Mouse (Mus musculus) hindbrain, embryonic 14.5 days (tissue): ENCODE data around the gene Rpn1. TPM values are rescaled to one million over a fixed set of nuclear protein-coding genes. Genes with fewer than 3 reads are reported as not detected.

Experiments used
- ATAC-seq: fragments of 200-750 bp; cut with Nextera tagmentation; 2 replicates; pipeline ENCODE4 v1.8.0; 2017; ENCODE audit warnings: moderate number of reproducible peaks, mild to moderate bottlenecking, moderate TSS enrichment, moderate library complexity; ENCODE audit not compliant: low FRiP score
- DNase-seq: peaks from one replicate; pipeline ENCODE4 v3.0.0-alpha.2; 2015; ENCODE audit warnings: low spot score
- H3K27ac ChIP-seq: fragments of 300-500 bp; sonication (generic); 2 replicates; pipeline ENCODE4 v1.5.1; 2014; ENCODE audit warnings: mild to moderate bottlenecking, moderate library complexity
- H3K27me3 ChIP-seq: fragments of 300-500 bp; sonication (generic); 2 replicates; pipeline ENCODE4 v1.6.1; 2014; ENCODE audit warnings: mild to moderate bottlenecking, low read length, mixed read lengths; ENCODE audit not compliant: control insufficient read depth, insufficient read depth
- H3K36me3 ChIP-seq: fragments of 300-500 bp; sonication (generic); replicated peaks from 2 replicates; pipeline ENCODE4 v1.6.1; 2014; ENCODE audit not compliant: control insufficient read depth, insufficient read depth
- H3K4me1 ChIP-seq: fragments of 300-500 bp; sonication (generic); replicated peaks from 2 replicates; pipeline ENCODE4 v1.6.1; 2014; ENCODE audit warnings: antibody characterized with exemption, low read length, mixed read lengths; ENCODE audit not compliant: control insufficient read depth, insufficient read depth
- H3K4me2 ChIP-seq: fragments of 300-500 bp; sonication (generic); replicated peaks from 2 replicates; pipeline ENCODE4 v1.6.1; 2014; ENCODE audit warnings: mild to moderate bottlenecking, moderate library complexity
- H3K4me3 ChIP-seq: fragments of 300-500 bp; sonication (generic); replicated peaks from 2 replicates; pipeline ENCODE4 v1.5.1; 2014; ENCODE audit warnings: mild to moderate bottlenecking, low read length
- H3K9ac ChIP-seq: fragments of 300-500 bp; sonication (generic); 2 replicates; pipeline ENCODE4 v1.6.1; 2014
- H3K9me3 ChIP-seq: fragments of 300-500 bp; sonication (generic); 2 replicates; pipeline ENCODE4 v1.6.1; 2016; ENCODE audit warnings: low read length; ENCODE audit not compliant: control insufficient read depth
- WGBS: fragments of 180-500 bp; shearing (Covaris S2); extraction: QIAGEN DNeasy Blood & Tissue Kit; methylation state at CpG from one replicate; pipeline ENCODE4 v1.1.7; 2014; 5-methylcytosine and 5-hydroxymethylcytosine counted together
- polyA plus RNA-seq: library from polyadenylated mRNA; unstranded; fragments of >200 nt; fragmentation: Nextera tagmentation; extraction: Ambion mirVana; gene quantifications from 2 replicates; pipeline ENCODE4 v1.2.1, GENCODE M21; 2014

Rpn1 gene
- polyA plus RNA-seq: 301 and 339 TPM in 2 replicates

- peak within 1 kb of the TSS; percentile 81 for H3K9ac ChIP-seq
Measured at GRCm38 (mm10) chr6:88084278-88085151, at the start of gene Rpn1. Gene Rpn1 (plus strand): TSS chr6:88084482.

GRCm38 (mm10) chr6:88037471-88038045, 46.7 kb upstream of the Rpn1 start:
- DNase-seq (no peak), ATAC-seq (no peak)
- 81% methylated on average over 4 of the region's 4 CpGs for WGBS
- Histone ChIP-seq H3K9ac (no peak overlapping the region), H3K4me3 (no peak overlapping the region), H3K27me3 (no peaks in the 10 kb centered on the region), H3K4me1 (peaks cover 6% of the 10 kb centered on the region; the same call in 1 of the 2 replicates), H3K27ac (no peak overlapping the region), H3K9me3 (no peaks in the 10 kb centered on the region), H3K4me2 (no peak overlapping the region), H3K36me3 (peaks cover 12% of the 10 kb centered on the region; the same call in 1 of the 2 replicates)

More at GRCm38 (mm10) chr6:88084278-88085151, at the start of gene Rpn1:
- peak within 1 kb of the TSS; percentile 79 for H3K4me2 ChIP-seq
- H3K27me3 ChIP-seq: 0 out of 2 replicates have a peak, but pooled peaks cover 8% of the 10 kb centered on the region
- peaks cover 25% of the 10 kb centered on the region for H3K4me1 ChIP-seq
- H3K27ac ChIP-seq: peak within 1 kb of the TSS; percentile 84
- peaks cover 8% of the 10 kb centered on the region; the same call in 1 of the 2 replicates for H3K36me3 ChIP-seq
- H3K4me3 ChIP-seq: peak within 1 kb of the TSS; percentile 79
- ATAC-seq (peak; percentile 98), DNase-seq (peak; percentile 92)
- under 1% methylated on average over 71 of the region's 71 CpGs for WGBS
- H3K9me3 ChIP-seq: no peaks in the 10 kb centered on the region

GRCm38 (mm10) chr6:88039426-88039825, 44.9 kb upstream of the Rpn1 start:
- ATAC-seq: no peak
- no peak overlapping the region for H3K27ac ChIP-seq
- peaks cover 24% of the 10 kb centered on the region for H3K4me1 ChIP-seq

GRCm38 (mm10) chr6:88041221-88041620, 43.1 kb upstream of the Rpn1 start:
- 77% methylated on average over 4 of the region's 4 CpGs for WGBS
- Histone ChIP-seq H3K4me3 (no peak overlapping the region), H3K4me2 (no peak overlapping the region), H3K4me1 (peaks cover 24% of the 10 kb centered on the region), H3K9ac (no peak overlapping the region), H3K36me3 (peaks cover 12% of the 10 kb centered on the region; the same call in 1 of the 2 replicates), H3K9me3 (no peaks in the 10 kb centered on the region), H3K27ac (no peak overlapping the region), H3K27me3 (no peaks in the 10 kb centered on the region)
- no peak for DNase-seq
- no peak for ATAC-seq

More at GRCm38 (mm10) chr6:88039426-88039825, 44.9 kb upstream of the Rpn1 start:
- Histone ChIP-seq H3K36me3 (peaks cover 12% of the 10 kb centered on the region; the same call in 1 of the 2 replicates), H3K9me3 (no peaks in the 10 kb centered on the region), H3K9ac (no peak overlapping the region), H3K27me3 (no peaks in the 10 kb centered on the region), H3K4me2 (no peak overlapping the region), H3K4me3 (no peak overlapping the region)
- 98% methylated on average over 4 of the region's 4 CpGs for WGBS
- no peak for DNase-seq

- peaks cover 24% of the 10 kb centered on the region for H3K4me1 ChIP-seq
- no peak overlapping the region for H3K27ac ChIP-seq
- H3K9ac ChIP-seq: no peak overlapping the region
- H3K4me2 ChIP-seq: no peak overlapping the region
- 93% methylated on average over 3 of the region's 3 CpGs for WGBS
- DNase-seq (no peak), ATAC-seq (no peak)
- H3K9me3 ChIP-seq: no peaks in the 10 kb centered on the region
- peaks cover 2% of the 10 kb centered on the region; the same call in 1 of the 2 replicates for H3K27me3 ChIP-seq
- H3K36me3 ChIP-seq: peaks cover 12% of the 10 kb centered on the region; the same call in 1 of the 2 replicates
- H3K4me3 ChIP-seq: no peak overlapping the region
Measured at GRCm38 (mm10) chr6:88042336-88042735, 41.9 kb upstream of the Rpn1 start.

- DNase-seq (no peak), ATAC-seq (peak; percentile 9; the same call in 1 of the 2 replicates)
- Histone ChIP-seq H3K4me1 (peaks cover 24% of the 10 kb centered on the region), H3K4me3 (peak overlapping the region; percentile 85), H3K27ac (no peak overlapping the region), H3K36me3 (peaks cover 4% of the 10 kb centered on the region; the same call in 1 of the 2 replicates), H3K4me2 (peak overlapping the region; percentile 72), H3K27me3 (peaks cover 9% of the 10 kb centered on the region; the same call in 1 of the 2 replicates), H3K9me3 (no peaks in the 10 kb centered on the region), H3K9ac (peak overlapping the region; percentile 96)
- WGBS: 1% methylated on average over 3 of the region's 3 CpGs
Measured at GRCm38 (mm10) chr6:88044234-88044576, 40.1 kb upstream of the Rpn1 start.

- H3K36me3 ChIP-seq: no peaks in the 10 kb centered on the region
- peak within 1 kb of the TSS; percentile 96 for H3K9ac ChIP-seq
- ATAC-seq (peak; percentile 99), DNase-seq (peak; percentile 95)
- peaks cover 24% of the 10 kb centered on the region for H3K4me1 ChIP-seq
- H3K4me2 ChIP-seq: peak within 1 kb of the TSS; percentile 72
- H3K27ac ChIP-seq: peak within 1 kb of the TSS; percentile 89
- WGBS: under 1% methylated on average over 77 of the region's 82 CpGs
- no peaks in the 10 kb centered on the region for H3K9me3 ChIP-seq
- peak within 1 kb of the TSS; percentile 85 for H3K4me3 ChIP-seq
- H3K27me3 ChIP-seq: peaks cover 9% of the 10 kb centered on the region; the same call in 1 of the 2 replicates
Measured at GRCm38 (mm10) chr6:88044577-88045405, 39.5 kb upstream of the Rpn1 start, which contains the start of gene Rab7. Gene Rab7 (minus strand): TSS chr6:88045270.

- H3K4me3 ChIP-seq: peak overlapping the region; percentile 85; the same call in 1 of the 2 replicates
- 33% methylated on average over 3 of the region's 3 CpGs for WGBS
- no peaks in the 10 kb centered on the region for H3K36me3 ChIP-seq
- H3K27me3 ChIP-seq: peaks cover 9% of the 10 kb centered on the region
- peak overlapping the region; percentile 72 for H3K4me2 ChIP-seq
- peaks cover 24% of the 10 kb centered on the region for H3K4me1 ChIP-seq
- H3K9ac ChIP-seq: no peak overlapping the region
- H3K27ac ChIP-seq: peak overlapping the region; percentile 69
- DNase-seq (no peak), ATAC-seq (no peak)
- no peaks in the 10 kb centered on the region for H3K9me3 ChIP-seq
Measured at GRCm38 (mm10) chr6:88045406-88045766, 38.9 kb upstream of the Rpn1 start.
